Mouse (Mus musculus) liver, embryonic 14 days (tissue): Measurements from ENCODE around the gene Bco1. TPM values are rescaled to one million over a fixed set of nuclear protein-coding genes. Genes with fewer than 3 reads are reported as not detected.

Source experiments
- polyA plus RNA-seq: library from polyadenylated mRNA; depleted of rRNA; stranded (reverse); fragments of >200 nt; gene quantifications from 2 replicates; pipeline ENCODE4 v1.2.3, GENCODE M21; 2012; rRNA removed

The Bco1 gene
- 4.6 and 5.5 TPM in 2 replicates for polyA plus RNA-seq

GRCm38 (mm10) chr8:117095647-117096046 is at the start of gene Bco1:
Bco1 (plus strand) TSS chr8:117095854.

GRCm38 (mm10) chr8:117082399-117082872 is 13.2 kb upstream of the Bco1 start, which contains the start of gene Pkd1l2:
Pkd1l2 (minus strand) TSS chr8:117082449.

GRCm38 (mm10) chr8:117158135-117158761 is 62.6 kb downstream of the Bco1 start, which contains the start of gene Gan:
Gan (plus strand) TSS chr8:117158135.

Other genes with a start within 250 kb of the Bco1 start
- gene Cmc2, start 174.4 kb upstream of the Bco1 start, polyA plus RNA-seq, result 24.7 and 24.8 TPM in 2 replicates
- 21.7 and 23.7 TPM in 2 replicates for gene Cenpn, start 174.1 kb upstream of the Bco1 start, polyA plus RNA-seq
- gene Atmin, start 152.5 kb upstream of the Bco1 start, polyA plus RNA-seq, result 2.8 and 3.3 TPM in 2 replicates
- gene 1700030J22Rik, start 116.9 kb upstream of the Bco1 start, polyA plus RNA-seq, result 0.25 and 0.29 TPM in 2 replicates
- gene Gcsh, start 102.3 kb upstream of the Bco1 start, polyA plus RNA-seq, result 43.2 and 47.7 TPM in 2 replicates
- 0.01 TPM in 2 replicates for gene Pkd1l2, start 13.4 kb upstream of the Bco1 start, polyA plus RNA-seq
- 1.6 and 1.9 TPM in 2 replicates for gene Gan, start 62.3 kb downstream of the Bco1 start, polyA plus RNA-seq
- 7.9 and 9.8 TPM in 2 replicates for gene Cmip, start 161.2 kb downstream of the Bco1 start, polyA plus RNA-seq